Mouse (Mus musculus) hindbrain, embryonic 16.5 days (tissue): ENCODE data around the gene Eppin. TPM values are rescaled to one million over a fixed set of nuclear protein-coding genes. Genes with fewer than 3 reads are reported as not detected.
A peak's percentile ranks its signal among the peaks of the same experiment; 100 is the strongest.

Source experiments
- ATAC-seq: fragments of 200-750 bp; cut with Nextera tagmentation; 2 replicates; pipeline ENCODE4 v1.8.0; 2017; ENCODE audit warnings: moderate TSS enrichment, moderate library complexity
- H3K27ac ChIP-seq: fragments of 300-500 bp; sonication (generic); 2 replicates; pipeline ENCODE4 v1.5.1; 2014; ENCODE audit warnings: low read depth, mild to moderate bottlenecking, control low read depth, low read length, moderate library complexity
- H3K27me3 ChIP-seq: fragments of 300-500 bp; sonication (generic); replicated peaks from 2 replicates; pipeline ENCODE4 v1.6.1; 2014; ENCODE audit warnings: low read length; ENCODE audit not compliant: control insufficient read depth, insufficient read depth
- H3K36me3 ChIP-seq: fragments of 300-500 bp; sonication (generic); 2 replicates; pipeline ENCODE4 v1.6.1; 2014; ENCODE audit warnings: mild to moderate bottlenecking, low read length, moderate library complexity, mixed read lengths; ENCODE audit not compliant: control insufficient read depth, insufficient read depth
- H3K4me1 ChIP-seq: fragments of 300-500 bp; sonication (generic); 2 replicates; pipeline ENCODE4 v1.6.1; 2014; ENCODE audit warnings: low read depth, low read length; ENCODE audit not compliant: control insufficient read depth, insufficient read depth
- H3K4me2 ChIP-seq: fragments of 300-500 bp; sonication (generic); 2 replicates; pipeline ENCODE4 v1.6.1; 2014; ENCODE audit warnings: mild to moderate bottlenecking, low read length, control low read depth, moderate library complexity
- H3K4me3 ChIP-seq: fragments of 300-500 bp; sonication (generic); 2 replicates; pipeline ENCODE4 v1.5.1; 2014; ENCODE audit warnings: mild to moderate bottlenecking, low read length, control low read depth, moderate library complexity
- H3K9ac ChIP-seq: fragments of 300-500 bp; sonication (generic); 2 replicates; pipeline ENCODE4 v1.6.1; 2014; ENCODE audit warnings: low read depth, mild to moderate bottlenecking, control low read depth, low read length, moderate library complexity
- H3K9me3 ChIP-seq: fragments of 300-500 bp; sonication (generic); 2 replicates; pipeline ENCODE4 v1.6.1; 2014; ENCODE audit warnings: mild to moderate bottlenecking, low read length, moderate library complexity; ENCODE audit not compliant: control insufficient read depth
- WGBS: fragments of 180-500 bp; shearing (Covaris S2); extraction: QIAGEN DNeasy Blood & Tissue Kit; methylation state at CpG from one replicate; pipeline ENCODE4 v1.1.7; 2014; 5-methylcytosine and 5-hydroxymethylcytosine counted together
- polyA plus RNA-seq: library from polyadenylated mRNA; unstranded; fragments of >200 nt; fragmentation: Nextera tagmentation; extraction: Ambion mirVana; gene quantifications from 2 replicates; pipeline ENCODE4 v1.2.1, GENCODE M21; 2015

Gene Eppin
- polyA plus RNA-seq, 1 experiment from 2014 or later = not detected

GRCm38 (mm10) chr2:164549963-164550894, 43.2 kb downstream of the Eppin start:
- no peaks in the 10 kb centered on the region for H3K4me1 ChIP-seq
- no peaks in the 10 kb centered on the region for H3K36me3 ChIP-seq
- H3K4me3 ChIP-seq = no peak overlapping the region
- WGBS = 18% methylated on average over 10 of the region's 10 CpGs
- peak overlapping the region; percentile 35; the same call in 1 of the 2 replicates for H3K9ac ChIP-seq
- no peak for ATAC-seq
- no peak overlapping the region for H3K27ac ChIP-seq
- no peaks in the 10 kb centered on the region for H3K9me3 ChIP-seq
- peak overlapping the region; percentile 25 for H3K4me2 ChIP-seq
- H3K27me3 ChIP-seq = no peaks in the 10 kb centered on the region

- WGBS = 55% methylated on average over 4 of the region's 4 CpGs
- H3K4me1 ChIP-seq = no peaks in the 10 kb centered on the region
- H3K27ac ChIP-seq = no peak overlapping the region
Measured at GRCm38 (mm10) chr2:164549338-164549737, 44.1 kb downstream of the Eppin start.

GRCm38 (mm10) chr2:164544454-164545097, 48.8 kb downstream of the Eppin start:
- ATAC-seq = no peak

More at GRCm38 (mm10) chr2:164549338-164549737, 44.1 kb downstream of the Eppin start:
- no peaks in the 10 kb centered on the region for H3K36me3 ChIP-seq
- H3K9ac ChIP-seq = no peak overlapping the region
- H3K27me3 ChIP-seq = no peaks in the 10 kb centered on the region
- H3K4me3 ChIP-seq = no peak overlapping the region
- ATAC-seq = no peak
- H3K9me3 ChIP-seq = no peaks in the 10 kb centered on the region
- H3K4me2 ChIP-seq = no peak overlapping the region

GRCm38 (mm10) chr2:164543745-164544144, 49.6 kb downstream of the Eppin start:
- H3K4me3 ChIP-seq = no peak overlapping the region
- no peak for ATAC-seq
- no peak overlapping the region for H3K27ac ChIP-seq
- no peaks in the 10 kb centered on the region for H3K4me1 ChIP-seq
- no peaks in the 10 kb centered on the region for H3K9me3 ChIP-seq
- H3K4me2 ChIP-seq = no peak overlapping the region
- H3K36me3 ChIP-seq = no peaks in the 10 kb centered on the region
- no peak overlapping the region for H3K9ac ChIP-seq
- H3K27me3 ChIP-seq = no peaks in the 10 kb centered on the region
- WGBS = 76% methylated on average over 2 of the region's 2 CpGs

More at GRCm38 (mm10) chr2:164544454-164545097, 48.8 kb downstream of the Eppin start:
- 46% methylated on average over 5 of the region's 5 CpGs for WGBS
- no peak overlapping the region for H3K27ac ChIP-seq
- H3K27me3 ChIP-seq = no peaks in the 10 kb centered on the region
- no peak overlapping the region for H3K4me3 ChIP-seq
- no peaks in the 10 kb centered on the region for H3K36me3 ChIP-seq
- H3K4me2 ChIP-seq = no peak overlapping the region
- H3K9ac ChIP-seq = no peak overlapping the region
- H3K9me3 ChIP-seq = no peaks in the 10 kb centered on the region
- no peaks in the 10 kb centered on the region for H3K4me1 ChIP-seq

- no peak overlapping the region for H3K27ac ChIP-seq
- no peaks in the 10 kb centered on the region for H3K9me3 ChIP-seq
- no peak overlapping the region for H3K4me2 ChIP-seq
- H3K4me3 ChIP-seq = no peak overlapping the region
- H3K27me3 ChIP-seq = no peaks in the 10 kb centered on the region
- ATAC-seq = no peak
- no peaks in the 10 kb centered on the region for H3K36me3 ChIP-seq
- no peak overlapping the region for H3K9ac ChIP-seq
- 84% methylated on average over 7 of the region's 7 CpGs for WGBS
- no peaks in the 10 kb centered on the region for H3K4me1 ChIP-seq
Measured at GRCm38 (mm10) chr2:164542598-164542997, 50.8 kb downstream of the Eppin start.

- no peaks in the 10 kb centered on the region for H3K36me3 ChIP-seq
- H3K4me1 ChIP-seq = no peaks in the 10 kb centered on the region
- no peaks in the 10 kb centered on the region for H3K27me3 ChIP-seq
- no peak for ATAC-seq
- H3K9ac ChIP-seq = no peak overlapping the region
- H3K27ac ChIP-seq = no peak overlapping the region
- H3K4me3 ChIP-seq = no peak overlapping the region
- H3K9me3 ChIP-seq = no peaks in the 10 kb centered on the region
- H3K4me2 ChIP-seq = no peak overlapping the region
- 83% methylated on average over 5 of the region's 5 CpGs for WGBS
Measured at GRCm38 (mm10) chr2:164542132-164542531, 51.3 kb downstream of the Eppin start.

GRCm38 (mm10) chr2:164540652-164541427, 52.6 kb downstream of the Eppin start:
- H3K9ac ChIP-seq = no peak overlapping the region
- no peaks in the 10 kb centered on the region for H3K9me3 ChIP-seq
- H3K4me1 ChIP-seq = no peaks in the 10 kb centered on the region
- 49% methylated on average over 8 of the region's 8 CpGs for WGBS
- H3K4me3 ChIP-seq = no peak overlapping the region
- no peak for ATAC-seq
- H3K36me3 ChIP-seq = no peaks in the 10 kb centered on the region
- no peak overlapping the region for H3K27ac ChIP-seq
- H3K4me2 ChIP-seq = no peak overlapping the region
- H3K27me3 ChIP-seq = no peaks in the 10 kb centered on the region
